Mouse (Mus musculus): ENCODE data around the gene Cxcr3.

Gene Cxcr3

DNA sequence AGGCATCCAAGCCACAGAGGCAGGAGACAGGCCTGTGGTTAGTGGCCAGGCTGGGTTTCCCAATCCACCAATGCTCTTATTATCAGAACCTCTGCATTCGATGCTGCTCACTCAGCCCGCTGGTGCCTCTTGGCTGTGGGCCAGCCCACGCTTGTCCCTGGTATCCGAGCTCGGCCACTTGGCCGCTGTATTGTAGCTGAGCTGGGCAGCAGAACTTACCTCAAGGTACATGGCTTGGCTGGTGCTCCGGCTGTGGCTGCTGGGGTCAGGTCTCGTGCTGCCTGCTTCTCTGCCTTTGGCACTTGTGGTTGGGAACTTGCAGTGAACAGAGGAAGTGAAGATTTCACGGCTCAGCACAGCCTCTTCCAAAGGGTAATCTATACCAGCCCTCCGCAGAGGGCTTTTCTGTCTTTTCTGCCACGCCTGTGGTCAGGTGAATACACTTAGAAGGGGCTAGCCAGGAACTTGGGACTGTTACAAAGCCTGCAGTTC is at the start of gene Cxcr3:
Gene Cxcr3, minus strand, starts transcription at position 442 of the 492 bp plus-strand sequence.
- no peak for DNase-seq

DNA sequence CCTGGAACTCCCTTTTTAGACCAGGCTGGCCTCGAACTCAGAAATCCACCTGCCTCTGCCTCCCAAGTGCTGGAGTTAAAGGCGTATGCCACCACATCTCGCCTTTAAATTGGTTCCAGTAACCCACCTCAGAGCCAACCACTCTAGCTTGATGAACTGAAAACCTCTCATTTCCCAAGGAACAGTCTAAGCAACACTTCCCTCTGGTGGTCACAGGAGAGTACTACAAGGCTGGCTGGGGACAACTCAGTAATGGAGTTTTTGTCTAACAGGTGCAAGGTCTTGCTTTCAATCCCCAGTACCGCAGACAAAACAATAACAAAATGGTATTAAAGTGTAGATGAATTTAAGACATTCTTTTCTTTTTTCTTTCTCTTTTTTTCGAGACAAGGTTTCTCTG is 38.0 kb upstream of the Cxcr3 start:
- DNase-seq, result peak; percentile 28

DNA sequence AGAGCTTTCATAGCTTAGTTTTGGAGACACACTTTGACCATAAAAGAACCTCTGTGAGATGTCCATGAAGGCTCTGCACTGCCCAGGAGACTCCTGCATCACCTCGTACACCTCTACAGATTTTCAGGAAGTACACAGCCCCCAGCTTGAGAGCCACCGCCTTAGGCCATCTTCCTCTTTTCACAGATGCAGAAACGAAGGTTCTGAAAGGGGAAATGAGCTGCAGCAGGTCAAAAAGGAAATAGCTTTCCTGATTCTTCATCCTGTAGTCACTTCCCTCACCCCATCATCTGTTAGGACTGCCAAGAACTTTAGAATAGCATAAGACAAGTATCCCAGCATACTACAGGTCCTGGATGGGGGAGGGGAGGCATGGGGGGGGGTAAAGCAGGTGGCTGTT is 36.2 kb upstream of the Cxcr3 start:
- DNase-seq, result no peak

DNA sequence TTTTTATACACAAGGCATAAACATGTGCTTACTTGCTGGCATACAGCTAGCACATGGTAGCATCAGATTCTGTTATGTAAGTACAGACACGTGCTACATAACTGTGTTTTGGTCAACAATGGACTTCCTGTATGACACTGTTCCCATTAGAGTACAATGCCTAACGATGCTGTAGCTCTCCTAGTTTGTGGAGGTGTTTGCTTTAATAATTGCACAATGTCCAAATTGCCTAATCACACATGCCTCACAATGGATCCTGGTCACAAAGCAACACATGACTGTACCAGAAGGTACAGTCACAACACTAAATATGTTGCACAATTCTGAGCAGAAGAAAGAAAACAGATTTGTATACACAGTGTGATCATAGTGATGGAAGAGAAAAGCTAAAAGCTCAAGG is 35.4 kb upstream of the Cxcr3 start:
- no peak for DNase-seq

DNA sequence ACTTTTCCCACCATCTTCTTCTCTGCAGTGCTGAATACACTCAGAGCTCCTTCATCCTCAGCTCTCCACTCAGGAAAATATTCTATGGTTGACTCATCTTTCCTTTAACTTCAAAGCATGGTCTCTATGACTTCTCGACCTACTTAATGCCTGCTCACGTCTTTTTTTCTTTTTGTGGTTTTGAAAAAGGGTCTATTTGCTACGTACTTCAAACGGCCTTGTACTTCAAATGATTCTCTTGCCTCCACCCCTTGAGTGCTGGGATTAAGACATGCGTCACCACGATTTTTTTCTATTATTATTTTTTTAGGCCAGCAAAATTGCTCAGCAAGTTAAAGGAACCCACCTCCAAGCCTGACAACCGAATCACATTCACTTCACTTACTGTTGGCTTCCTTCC is 33.2 kb upstream of the Cxcr3 start:
- DNase-seq, result no peak

DNA sequence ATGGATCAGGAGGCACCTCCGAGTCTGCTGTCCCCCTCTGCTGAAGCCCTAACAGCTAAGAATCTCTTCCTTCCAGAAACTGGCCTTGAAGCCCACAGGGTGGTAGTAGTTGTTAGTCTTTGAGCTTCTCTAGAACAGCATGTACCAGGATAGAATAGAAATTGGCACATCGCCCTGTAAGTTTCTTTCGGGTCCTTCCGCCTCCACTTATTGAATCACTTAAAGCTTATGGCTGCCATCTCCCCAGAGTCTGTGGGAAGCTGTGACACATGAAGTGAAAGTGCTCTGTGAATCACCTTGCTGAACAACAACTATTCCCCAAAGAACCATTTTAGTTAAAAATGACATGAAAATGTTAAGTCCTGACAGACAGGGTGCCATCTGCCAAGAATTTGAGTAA is 31.0 kb upstream of the Cxcr3 start:
- no peak for DNase-seq

DNA sequence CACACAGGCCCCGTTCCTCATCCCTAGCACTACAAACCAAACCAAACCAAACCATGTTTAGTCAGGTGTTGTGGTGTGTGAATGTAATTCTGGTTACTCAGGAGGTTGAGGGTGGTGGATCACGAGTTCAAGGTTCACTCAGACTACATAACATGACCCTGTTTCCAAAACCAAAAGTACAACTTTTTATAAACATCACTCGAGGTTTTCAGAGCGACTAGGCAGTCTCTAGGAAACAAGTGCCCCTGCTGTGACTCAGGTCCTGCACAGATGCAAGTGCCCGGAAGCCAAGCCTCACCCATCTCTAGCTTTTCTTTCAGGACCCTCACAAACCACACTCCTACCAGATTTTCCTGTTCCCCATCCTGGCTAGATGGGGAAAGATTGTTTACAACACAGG is 30.6 kb upstream of the Cxcr3 start:
- no peak for DNase-seq

DNA sequence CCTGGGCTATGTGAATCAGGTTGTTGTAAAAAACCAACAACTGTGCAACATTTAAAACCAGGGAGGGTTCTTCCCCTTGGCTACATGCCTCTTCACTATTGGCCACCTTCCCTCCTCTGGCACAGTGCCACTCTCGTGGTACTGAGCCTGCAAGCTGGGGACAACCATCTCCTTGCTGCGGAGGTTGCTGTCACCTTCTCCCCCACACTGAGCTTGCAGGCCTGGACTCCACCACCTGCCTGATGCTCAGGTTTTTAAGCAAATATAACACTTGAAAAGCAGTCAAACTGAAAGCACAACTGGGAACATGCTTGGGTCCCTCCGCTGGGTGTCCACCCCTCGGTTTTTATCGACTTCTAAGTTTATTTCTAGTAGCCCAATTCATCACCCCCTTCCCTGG is 20.4 kb upstream of the Cxcr3 start:
- peak; percentile 40 for DNase-seq

DNA sequence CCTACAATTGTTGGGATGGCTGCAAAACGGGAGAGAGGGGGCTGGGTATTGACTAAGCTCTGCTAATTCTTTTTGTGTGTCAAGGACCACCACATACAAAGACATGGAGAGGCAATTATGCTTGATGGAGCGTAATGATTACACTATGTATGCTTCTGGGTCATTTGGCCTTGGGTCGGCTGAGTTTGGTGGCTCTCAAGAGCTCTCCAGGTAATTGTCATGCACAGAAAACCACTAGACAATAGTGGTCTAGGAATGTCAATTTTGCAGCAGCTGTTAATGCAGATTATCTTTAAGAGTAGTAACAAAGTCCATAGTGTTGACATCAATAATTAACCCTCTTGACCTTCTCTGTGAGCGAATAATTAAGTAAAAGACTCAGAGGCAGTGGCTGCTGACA is 16.1 kb upstream of the Cxcr3 start:
- no peak for DNase-seq

DNA sequence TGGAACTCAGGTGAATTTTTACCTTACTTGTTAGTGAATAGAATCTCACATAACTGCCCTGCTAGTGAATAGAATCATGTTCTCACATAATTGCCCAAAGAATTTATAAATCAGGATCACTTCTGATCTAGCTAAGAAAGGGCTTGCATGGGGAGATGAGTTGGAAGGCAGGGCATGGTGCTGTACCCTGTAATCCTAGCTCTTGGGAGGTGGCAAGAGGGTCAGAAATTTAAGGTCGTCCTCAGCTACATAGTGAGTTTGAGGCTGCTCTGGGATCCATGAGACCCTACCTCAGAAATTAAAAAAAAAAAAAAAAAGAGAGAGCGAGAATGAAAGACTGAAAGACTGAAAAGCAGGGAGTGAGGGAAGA is 7.0 kb upstream of the Cxcr3 start:
- DNase-seq, result no peak

DNA sequence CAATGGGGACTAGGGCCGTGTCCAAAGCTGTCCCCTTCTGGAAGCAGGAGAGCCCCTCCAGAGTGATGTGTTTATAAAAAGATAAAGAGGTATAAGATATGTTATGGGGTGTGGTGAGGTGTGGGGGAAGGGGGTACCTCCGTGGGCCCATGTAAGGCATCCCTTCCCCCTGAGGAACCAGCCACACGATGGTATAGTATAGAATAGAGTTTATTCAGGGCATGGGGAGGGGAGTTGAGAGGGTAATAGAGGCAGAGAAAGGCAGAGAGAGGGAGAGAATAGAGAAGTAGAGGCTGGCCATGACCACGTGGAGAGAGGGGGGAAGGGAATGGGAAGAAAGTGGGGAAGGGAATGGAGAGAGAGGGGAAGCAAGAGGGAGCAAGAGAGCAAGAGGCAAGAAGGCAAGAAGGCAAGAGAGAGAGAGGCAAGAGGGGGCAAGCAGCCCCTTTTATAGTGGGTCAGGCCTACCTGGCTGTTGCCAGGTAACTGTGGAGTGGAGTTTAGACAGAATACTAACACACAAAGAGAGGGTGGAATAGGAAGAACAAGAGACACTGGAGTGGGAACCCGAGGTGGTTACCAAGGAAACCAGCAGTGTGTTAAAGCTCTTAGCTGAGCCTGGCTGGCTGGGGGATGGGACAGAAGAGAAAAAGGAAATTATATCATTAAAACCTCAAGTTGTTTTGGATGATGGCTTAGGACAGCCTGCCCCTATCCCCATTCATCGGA is 6.4 kb upstream of the Cxcr3 start:
- peak; percentile 5 for DNase-seq

DNA sequence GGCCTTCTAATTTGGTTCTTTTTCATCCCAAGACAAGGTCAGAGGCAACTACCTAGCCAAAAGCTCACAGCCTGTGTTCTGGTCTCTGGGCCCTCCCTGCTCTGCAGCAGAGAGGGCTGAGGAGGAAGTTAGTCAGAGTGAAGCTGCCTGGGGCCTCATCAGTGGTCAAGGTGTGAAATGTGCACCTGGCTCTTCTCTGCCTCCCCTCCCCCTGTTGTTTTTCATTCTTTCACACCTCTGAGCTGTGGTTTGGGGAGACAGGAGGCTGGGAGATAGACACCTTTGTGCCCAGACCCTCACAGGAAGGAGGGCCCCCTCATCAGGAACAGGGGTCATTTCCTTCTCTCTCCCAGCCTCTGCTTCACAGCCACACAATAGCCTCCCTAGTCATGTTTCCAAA is 3.1 kb upstream of the Cxcr3 start:
- no peak for DNase-seq

DNA sequence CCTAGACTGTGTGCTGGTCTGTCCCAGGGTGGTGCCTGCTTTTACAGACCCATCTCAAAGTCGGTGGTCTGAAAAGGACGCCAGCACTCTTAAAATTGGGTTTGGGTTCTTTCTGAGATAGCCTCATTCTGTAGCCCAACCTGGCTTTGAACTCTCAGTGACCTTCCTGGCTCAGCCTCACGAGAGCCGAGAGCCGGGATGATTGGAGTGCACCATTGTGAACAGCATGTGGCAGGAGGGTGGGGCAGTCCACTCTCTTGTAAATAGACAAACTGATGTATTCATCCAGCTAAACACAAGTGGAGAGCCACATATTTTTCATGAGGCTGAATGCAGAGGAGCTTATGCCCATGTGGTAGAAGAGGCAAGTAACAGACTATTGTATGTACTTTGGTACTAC is 912 bp upstream of the Cxcr3 start:
- no peak for DNase-seq

DNA sequence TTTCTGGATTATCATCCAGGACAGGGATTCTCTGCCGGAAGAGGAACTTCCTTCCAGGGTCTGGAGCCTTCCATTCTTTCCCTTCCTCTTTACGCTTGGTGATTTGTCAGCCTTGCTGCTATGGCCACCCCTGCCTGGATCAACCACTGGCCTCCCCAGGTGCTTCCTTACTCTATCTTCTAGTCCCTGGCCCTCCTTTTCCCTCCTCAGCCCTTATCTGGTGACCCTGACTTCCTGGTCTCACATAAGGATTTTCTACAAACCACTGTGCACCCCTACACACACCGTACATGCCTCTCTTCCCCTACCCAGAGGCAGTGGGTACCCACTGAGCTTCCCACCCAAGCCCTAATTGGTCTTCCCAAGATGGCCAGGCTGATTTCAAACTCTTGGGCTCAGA is 781 bp downstream of the Cxcr3 start:
- DNase-seq, result no peak

DNA sequence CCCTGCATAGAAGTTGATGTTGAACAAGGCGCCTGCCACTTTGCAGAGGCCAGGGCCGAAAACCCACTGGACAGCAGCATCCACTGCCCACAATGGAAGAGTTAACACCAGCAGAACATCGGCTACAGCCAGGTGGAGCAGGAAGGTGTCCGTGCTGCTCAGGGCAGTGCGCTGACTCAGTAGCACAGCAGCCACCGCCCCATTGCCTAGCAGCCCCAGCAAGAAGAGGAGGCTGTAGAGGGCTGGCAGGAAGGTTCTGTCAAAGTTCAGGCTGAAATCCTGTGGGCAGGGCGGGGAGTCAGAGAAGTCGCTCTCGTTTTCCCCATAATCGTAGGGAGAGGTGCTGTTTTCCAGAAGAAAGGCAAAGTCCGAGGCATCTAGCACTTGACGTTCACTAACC is 1.4 kb downstream of the Cxcr3 start:
- DNase-seq, result no peak

DNA sequence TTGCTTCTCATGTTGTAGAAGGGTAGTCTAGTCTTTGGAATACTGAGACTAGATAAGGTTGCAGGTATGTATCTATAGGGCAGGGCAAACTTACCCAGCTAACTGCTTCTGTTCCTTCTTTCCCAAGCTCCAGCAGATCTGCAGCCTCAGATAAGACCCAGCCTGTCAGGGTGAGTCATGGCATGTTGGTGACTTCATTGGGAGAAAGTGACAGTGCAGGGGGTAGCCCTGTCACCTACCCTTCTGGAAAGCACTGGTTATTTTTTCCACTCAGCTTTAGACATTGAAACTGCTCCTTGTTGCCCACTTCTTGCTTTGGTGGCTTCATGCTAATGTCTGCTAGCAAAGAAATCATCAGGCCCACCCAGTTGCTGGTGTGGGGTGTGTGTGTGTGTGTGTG is 4.1 kb downstream of the Cxcr3 start:
- DNase-seq, result no peak

DNA sequence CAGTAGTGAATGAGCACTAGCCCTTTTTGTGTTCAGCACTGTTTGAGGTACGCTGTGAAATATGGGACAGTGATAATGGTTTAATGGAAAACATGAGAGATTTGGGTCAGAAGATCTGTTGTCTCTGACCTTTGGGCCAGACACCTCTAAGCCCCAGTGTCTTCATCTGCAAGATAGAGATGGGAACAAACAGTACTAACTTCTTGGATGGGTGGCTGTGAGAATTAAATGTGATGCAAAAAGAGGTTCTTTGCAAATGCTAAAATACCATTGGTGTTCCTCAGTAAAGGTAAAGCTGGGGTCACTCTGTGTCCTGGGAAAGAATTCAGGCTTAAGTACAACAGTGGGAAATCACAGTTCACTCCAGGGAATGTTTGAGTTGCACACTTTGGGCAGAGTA is 13.7 kb downstream of the Cxcr3 start:
- no peak for DNase-seq

DNA sequence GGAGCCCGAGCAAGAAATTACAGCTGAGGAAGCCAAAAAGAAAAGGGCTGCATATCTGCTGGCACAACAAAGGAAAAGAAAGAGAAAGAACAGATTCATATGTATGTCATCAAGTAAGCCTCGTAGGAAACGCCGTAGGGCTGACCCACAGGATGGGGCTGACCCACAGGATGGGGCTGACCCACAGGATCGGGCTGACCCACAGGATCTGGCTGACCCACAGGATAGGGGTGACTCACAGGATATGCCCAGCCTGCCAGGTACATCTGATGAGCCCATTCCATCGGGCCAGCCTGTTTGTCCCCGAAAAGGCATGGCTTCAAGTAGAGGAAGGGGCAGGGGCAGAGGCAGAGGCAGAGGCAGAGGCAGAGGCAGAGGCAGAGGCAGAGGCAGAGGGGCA is 29.0 kb downstream of the Cxcr3 start:
- DNase-seq, result no peak

DNA sequence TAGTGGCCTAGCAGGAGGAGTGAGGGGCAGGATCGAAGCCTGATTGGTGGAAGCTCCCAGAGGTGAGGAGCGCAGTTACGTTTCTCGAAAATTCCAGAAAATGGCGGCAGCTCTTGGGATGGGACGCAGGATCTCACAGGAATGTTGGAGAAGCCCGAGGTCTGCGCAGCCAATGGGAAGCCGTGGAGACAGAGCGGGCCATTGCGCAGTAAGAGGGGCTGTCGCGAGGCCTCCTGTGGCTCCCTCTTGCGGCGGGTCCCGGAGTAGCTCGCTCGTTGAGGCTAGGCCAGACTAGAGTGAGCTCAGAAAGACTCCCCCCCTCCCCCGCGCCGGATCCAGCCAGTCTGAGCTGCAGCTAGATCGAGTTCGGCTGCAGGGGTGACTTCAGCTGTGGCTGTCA is 35.8 kb downstream of the Cxcr3 start:
- DNase-seq, result no peak

DNA sequence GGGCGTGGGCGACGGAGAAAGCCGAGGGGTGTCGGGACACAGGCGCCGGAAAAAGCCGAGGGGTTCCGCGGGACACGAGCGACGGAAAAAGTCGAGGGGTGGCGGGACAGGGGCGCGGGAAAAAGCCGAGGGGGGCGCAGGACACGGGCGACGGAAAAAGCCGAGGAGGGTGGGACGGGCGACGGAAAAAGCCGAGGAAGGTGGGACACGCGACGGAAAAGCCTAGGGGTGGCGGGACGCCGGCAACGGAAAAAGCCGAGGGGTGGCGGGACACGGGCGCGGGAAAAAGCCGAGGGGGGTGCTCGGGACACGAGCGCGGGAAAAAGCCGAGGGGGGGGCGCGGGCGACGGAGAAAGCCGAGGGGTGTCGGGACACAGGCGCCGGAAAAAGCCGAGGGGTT is 36.5 kb downstream of the Cxcr3 start:
- DNase-seq, result no peak

DNA sequence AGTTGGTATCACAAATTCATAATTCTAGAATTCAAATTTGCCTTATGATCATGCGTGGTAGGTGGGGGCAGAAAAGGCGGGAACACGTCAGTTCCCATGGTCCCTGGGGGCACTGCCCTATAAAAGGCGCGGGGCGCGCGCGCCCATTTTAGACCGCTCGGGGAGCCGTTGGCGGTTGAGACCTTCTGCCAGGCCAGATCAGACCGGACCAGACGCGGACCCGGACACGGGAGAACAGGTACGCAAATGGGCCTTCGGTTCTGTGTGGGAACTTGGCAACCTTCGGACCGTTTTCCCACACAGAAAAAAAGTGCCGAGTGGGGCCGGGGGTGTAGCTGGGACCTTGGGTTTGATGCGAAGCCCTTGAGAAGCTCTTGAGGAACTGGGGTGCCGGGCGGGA is 38.4 kb downstream of the Cxcr3 start:
- no peak for DNase-seq

All from right cerebral cortex, postnatal 25 days (tissue).